Mouse (Mus musculus): ENCODE measurements around the gene Zyx. TPM values are rescaled to one million over a fixed set of nuclear protein-coding genes. Genes with fewer than 3 reads are reported as not detected.

Gene Zyx
- total RNA-seq (2021) = 10 to 100 TPM; 57.1 to 59.8 TPM

DNA sequence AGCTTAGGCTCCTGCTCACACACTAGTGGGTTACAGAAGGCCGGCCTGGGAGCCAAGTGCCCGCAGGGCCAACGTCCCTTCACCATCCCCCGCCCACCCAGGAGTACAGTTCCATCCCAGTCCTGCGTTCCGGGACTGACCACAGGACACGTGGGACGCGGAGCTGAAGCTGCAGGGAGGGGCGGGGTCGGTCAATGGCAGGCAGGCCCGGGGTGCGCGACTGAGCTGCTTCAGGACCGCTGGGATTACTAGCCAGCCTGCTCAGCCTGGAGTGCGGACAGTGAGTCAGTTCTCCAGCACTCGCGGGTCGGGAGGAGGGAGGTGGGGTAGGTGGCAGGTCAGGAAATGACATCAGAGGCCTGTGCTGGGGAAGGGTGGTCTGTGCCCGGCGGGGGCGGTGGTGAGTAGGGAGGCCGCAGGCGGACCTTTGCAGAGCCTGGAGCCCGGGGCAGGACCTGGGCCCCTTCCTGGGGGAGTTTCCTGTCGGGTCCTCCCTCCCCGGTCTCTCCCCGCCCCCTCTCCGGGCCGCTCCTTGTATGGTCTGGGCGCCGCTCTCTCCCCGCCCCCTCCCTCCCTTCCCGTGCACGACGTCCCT, at the start of gene Zyx:
Zyx (plus strand) TSS at position 205 of the 595 bp plus-strand sequence.
- DNase-seq (ENCODE audit: low spot score) = peak; percentile 98
- intact Hi-C loops (cut with DNase I) = loop anchor here (1.0 kb wide), 2 partner anchors 26 to 234 kb away; no protein-coding TSS in a partner anchor

GRCm38 (mm10) chr6:42309816-42310378, 39.5 kb upstream of the Zyx start:
- no peak for DNase-seq (ENCODE audit: low spot score)
- intact Hi-C loops (cut with DNase I) = no loop called here

GRCm38 (mm10) chr6:42310427-42311053, 38.9 kb upstream of the Zyx start:
- intact Hi-C loops (cut with DNase I) = no loop called here
- DNase-seq (ENCODE audit: low spot score) = no peak

- intact Hi-C loops (cut with DNase I) = no loop called here
- DNase-seq (ENCODE audit: low spot score) = no peak
Measured at GRCm38 (mm10) chr6:42318293-42318692, 31.1 kb upstream of the Zyx start.

DNA sequence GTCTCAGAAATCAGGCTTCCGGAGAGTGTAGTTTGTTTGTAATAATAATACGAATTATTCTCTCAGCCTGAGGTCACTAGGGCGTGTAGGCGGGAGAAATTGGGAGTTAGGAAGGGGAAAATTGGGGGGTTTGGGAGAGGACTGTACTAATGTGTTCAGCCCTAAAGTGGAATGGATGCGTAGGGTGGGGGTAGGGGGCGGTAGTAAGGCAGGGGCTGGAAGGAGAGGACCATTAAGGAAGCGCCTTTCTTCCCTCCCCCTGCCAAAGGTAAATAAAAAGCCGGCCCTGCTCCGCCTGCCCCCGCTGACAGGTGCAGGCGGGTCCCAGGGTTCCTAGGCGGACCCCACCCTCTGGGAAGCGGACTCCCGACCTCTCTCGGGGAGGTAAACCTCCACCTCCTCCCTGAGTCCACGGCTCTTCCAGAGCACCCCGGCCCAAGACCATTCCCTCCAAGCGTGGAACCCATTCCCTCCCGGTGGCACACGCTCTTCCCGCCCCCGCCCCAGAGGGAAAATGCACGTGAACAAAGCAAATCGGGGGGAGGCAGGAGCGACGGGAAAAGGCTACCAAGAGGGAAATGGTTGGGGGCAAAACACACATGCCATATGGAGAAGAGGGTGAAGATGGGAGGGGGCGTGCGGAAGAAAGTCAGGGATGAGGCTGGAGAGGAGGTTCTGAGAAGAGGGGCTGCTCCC, 25.9 kb upstream of the Zyx start:
- intact Hi-C loops (cut with DNase I) = loop anchor here (5.0 to 10.0 kb wide), 2 partner anchors 56 to 559 kb away; no protein-coding TSS in a partner anchor
- DNase-seq (ENCODE audit: low spot score) = no peak

DNA sequence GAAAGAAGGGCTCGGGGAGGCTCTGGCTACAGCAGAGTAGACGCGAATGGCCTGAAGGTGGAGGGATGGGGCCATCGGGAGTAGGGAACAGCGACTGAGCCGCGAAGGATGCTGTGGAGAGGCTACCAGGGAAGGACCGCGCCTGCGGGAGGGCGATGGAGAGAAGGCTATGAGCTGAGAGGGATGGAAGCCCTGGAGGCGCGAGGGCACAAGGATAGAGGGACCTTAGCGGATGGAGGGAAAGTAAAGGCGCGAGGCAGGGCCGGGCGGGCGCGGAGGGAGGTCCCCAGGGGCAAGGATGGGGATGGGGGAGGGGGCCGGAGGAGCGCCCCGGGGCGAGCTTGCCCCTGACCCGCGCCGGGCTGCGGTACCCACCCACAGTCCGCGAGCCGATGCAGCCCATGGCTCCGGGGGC, 25.4 kb upstream of the Zyx start:
- intact Hi-C loops (cut with DNase I) = loop anchor here (5.0 to 10.0 kb wide), 2 partner anchors 57 to 559 kb away; no protein-coding TSS in a partner anchor
- no peak for DNase-seq (ENCODE audit: low spot score)

DNA sequence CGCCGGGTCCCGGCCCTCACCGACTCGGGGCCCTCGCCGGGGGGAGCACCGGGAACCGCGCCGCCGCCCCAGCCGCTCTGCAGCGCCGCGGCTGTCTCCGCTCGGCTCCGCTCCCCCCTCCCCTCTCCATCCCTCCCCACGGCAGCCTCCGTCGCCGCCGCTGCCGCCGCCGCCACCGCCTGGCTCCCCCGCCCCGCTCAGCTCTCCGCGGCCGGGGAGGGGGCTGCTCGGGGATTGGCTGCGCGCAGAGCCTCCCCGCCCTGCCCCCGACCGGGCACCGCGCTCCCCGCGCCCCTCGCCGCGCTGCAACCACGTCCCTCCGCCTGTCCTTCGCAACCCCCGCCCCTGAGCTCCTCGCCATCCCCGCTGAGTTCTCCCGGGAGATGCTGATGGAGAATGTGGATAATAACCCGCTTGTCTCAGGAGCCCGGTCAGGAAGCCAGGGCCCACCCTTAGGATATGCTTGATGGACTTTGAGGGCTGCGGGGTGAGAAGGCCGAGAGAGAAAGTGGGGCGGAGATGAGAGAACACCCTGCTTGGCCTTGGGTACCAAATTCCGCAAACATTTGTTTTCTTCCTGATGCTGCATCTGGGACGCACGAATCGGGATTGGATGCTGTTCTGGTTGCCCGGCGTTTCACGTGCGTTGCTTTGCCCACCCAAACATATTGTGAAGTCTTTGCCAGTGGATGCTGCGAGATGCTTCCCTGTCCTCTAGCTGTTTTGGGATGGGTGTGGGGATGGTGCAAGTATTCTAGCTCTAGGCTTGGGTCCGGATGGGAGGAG, 24.8 kb upstream of the Zyx start, which contains the start of gene Fam131b:
Fam131b (minus strand) TSS at position 162 of the 786 bp plus-strand sequence.
- intact Hi-C loops (cut with DNase I) = loop anchor here (5.0 to 10.0 kb wide), 3 partner anchors 57 to 560 kb away; no protein-coding TSS in a partner anchor
- peak; percentile 23 for DNase-seq (ENCODE audit: low spot score)

- DNase-seq (ENCODE audit: low spot score) = peak; percentile 63
- intact Hi-C loops (cut with DNase I) = loop anchor here (5.0 to 10.0 kb wide), 2 partner anchors 98 to 560 kb away; no protein-coding TSS in a partner anchor
Measured at GRCm38 (mm10) chr6:42325268-42325609, 24.2 kb upstream of the Zyx start.

- intact Hi-C loops (cut with DNase I) = loop anchor here (5.0 to 10.0 kb wide), 2 partner anchors 99 to 562 kb away; no protein-coding TSS in a partner anchor
- no peak for DNase-seq (ENCODE audit: low spot score)
Measured at GRCm38 (mm10) chr6:42326509-42326908, 22.9 kb upstream of the Zyx start.

DNA sequence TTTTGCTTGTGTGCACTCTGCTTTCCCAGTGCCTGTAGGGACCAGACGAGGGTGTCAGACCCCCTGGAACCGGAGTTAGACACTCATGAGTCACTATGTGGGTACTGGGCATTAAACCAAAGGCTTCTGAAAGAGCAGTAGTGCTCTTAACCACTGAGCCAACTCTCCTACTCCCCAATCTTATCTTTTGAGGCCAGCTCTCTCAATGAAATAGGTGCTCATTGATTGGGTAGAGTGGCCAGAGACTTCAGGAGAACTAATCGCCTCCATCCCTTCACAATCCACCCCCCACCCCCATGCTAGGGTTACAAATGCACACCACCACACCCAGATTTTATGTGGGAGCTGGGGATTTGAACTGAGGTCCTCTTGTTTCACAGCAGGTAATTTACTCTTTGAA, 20.7 kb upstream of the Zyx start:
- DNase-seq (ENCODE audit: low spot score) = no peak
- intact Hi-C loops (cut with DNase I) = loop anchor here (5.0 to 10.0 kb wide), 2 partner anchors 101 to 564 kb away; no protein-coding TSS in a partner anchor

- intact Hi-C loops (cut with DNase I) = no loop called here
- DNase-seq (ENCODE audit: low spot score) = no peak
Measured at GRCm38 (mm10) chr6:42330216-42330615, 19.2 kb upstream of the Zyx start.

- no peak for DNase-seq (ENCODE audit: low spot score)
- intact Hi-C loops (cut with DNase I) = no loop called here
Measured at GRCm38 (mm10) chr6:42330946-42331345, 18.5 kb upstream of the Zyx start.

DNA sequence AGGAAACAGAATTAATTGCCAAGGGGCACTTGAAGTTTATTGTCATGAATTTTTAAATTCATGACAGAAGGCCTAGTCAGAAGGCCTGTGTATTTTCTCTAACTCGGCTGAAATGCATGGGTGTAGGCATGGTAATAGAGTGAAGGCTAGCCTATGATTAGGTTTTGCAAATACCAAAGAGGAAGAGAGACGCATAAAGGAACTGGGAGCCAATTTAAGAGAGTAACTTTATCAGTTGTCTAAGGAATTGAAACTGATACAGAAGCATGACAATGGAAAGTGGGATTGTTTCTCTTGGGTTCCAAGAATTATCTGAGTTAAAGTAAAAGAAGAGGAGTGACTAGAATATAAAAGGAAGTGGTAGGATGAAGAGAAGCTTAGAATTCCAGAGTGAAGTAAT, 10.2 kb upstream of the Zyx start:
- intact Hi-C loops (cut with DNase I) = no loop called here
- DNase-seq (ENCODE audit: low spot score) = no peak

- intact Hi-C loops (cut with DNase I) = no loop called here
- DNase-seq (ENCODE audit: low spot score) = no peak
Measured at GRCm38 (mm10) chr6:42339981-42340380, 9.4 kb upstream of the Zyx start.

- DNase-seq (ENCODE audit: low spot score) = no peak
- intact Hi-C loops (cut with DNase I) = no loop called here
Measured at GRCm38 (mm10) chr6:42342171-42342570, 7.3 kb upstream of the Zyx start.

DNA sequence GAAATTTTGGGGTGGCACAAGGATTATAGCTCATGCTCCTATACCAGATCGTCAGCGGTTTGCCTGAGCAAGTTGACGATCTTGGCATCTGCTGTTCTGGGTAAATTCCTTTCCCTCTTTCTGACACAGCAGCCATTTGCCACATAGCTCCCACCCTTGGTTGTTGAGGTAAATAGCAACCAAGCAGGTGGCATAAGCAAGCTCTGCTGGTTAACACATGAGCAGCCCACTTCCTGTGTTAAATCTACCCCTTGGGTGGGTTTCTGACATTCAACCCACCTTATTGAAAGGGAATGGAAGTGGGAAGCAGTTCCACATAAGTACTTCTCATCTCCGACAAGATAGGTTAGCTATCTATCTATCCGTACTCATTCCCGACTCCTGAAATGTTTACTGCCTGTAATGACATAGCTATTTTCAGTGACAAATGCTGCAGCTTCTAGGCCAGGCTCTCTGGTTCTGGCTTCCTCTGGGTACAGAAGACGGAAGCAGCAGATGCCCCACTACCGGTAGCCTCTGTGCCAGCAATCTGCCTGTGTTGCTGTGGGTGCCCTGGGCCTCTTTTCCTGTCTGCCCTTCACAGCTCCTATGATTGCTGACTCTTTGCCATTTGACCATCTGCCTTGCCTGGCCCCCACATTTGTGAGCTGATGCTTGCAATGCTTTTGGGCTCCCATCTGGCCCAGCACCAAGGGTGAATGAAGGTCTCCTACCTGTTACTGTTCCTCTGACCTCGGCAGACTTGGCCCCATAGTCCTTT, 5.9 kb upstream of the Zyx start:
- DNase-seq (ENCODE audit: low spot score) = no peak
- intact Hi-C loops (cut with DNase I) = no loop called here

- intact Hi-C loops (cut with DNase I) = no loop called here
Measured at GRCm38 (mm10) chr6:42344255-42344654, 5.2 kb upstream of the Zyx start.

GRCm38 (mm10) chr6:42348281-42349005, 987 bp upstream of the Zyx start:
- no peak for DNase-seq (ENCODE audit: low spot score)

More at GRCm38 (mm10) chr6:42344255-42344654, 5.2 kb upstream of the Zyx start:
- DNase-seq (ENCODE audit: low spot score) = no peak

More at GRCm38 (mm10) chr6:42348281-42349005, 987 bp upstream of the Zyx start:
- intact Hi-C loops (cut with DNase I) = loop anchor here (1.0 kb wide), 1 partner anchor 235 kb away; no protein-coding TSS in a partner anchor

Data from heart, postnatal 25 days (tissue).